8 mouse cellular contexts compared by ENCODE assay signal in the genomic region with DNA sequence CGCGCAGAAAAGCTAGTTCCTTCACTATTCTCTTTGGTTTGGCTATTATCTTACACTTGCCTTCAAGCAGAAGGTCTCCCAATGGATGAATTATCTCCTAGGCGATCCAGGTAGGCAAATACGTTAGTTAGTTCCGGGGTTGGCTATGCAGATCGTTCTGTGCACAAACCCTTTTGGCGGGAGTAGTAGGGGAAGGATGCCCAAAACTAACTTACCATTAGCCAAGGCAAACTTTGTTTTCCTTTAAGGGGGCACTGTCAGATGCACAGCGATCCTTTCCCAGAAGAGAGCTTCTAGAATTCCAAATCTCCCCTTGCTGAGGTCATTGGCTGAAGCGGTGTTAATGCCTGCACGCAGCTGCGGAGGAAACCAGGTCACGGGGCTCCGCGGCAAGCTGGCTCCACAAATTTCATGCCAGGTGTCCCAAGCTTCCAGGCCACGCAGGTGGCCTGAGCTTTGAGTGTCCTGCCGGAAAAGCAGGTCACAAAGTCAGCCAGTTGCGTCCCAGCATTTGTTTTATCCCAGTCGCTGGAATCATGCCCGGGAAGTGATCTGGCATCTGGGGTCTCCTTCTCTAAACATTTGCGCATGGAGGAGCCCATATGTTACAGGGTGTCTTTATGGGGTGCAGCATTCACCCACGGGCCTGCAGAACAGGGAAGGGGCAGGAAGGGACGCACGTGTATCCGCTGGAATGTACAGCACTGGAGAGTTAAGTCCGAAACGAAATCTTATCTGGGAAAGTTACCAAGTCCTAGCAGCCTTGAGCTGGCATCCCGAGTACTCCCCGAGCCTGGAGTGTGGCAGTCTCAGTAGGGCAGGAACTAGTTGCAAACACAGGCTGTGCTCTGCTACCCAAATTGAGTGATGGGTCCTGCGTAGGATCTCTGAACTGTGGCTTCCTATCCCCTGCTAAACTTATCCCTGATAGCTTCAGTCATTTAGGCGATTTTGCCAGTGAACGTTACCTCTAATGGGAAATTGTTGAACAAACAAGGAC. TPM values are rescaled to one million over a fixed set of nuclear protein-coding genes. Genes with fewer than 3 reads are reported as not detected.
DNase-seq lines count a peak whose midpoint lies in the region; ATAC-seq and TF ChIP-seq lines count a peak whose summit lies in the region.

No protein-coding gene starts in this region.

- H3K36me3 ChIP-seq in forebrain, embryonic 10.5 days (replicated peaks), result no peaks in the 10 kb centered on the region
- no peaks in the 10 kb centered on the region for H3K36me3 ChIP-seq in forebrain, embryonic 11.5 days (ENCODE audit: control insufficient read depth, insufficient read depth, low read length)
- no peaks in the 10 kb centered on the region for H3K36me3 ChIP-seq in intestine, embryonic 15.5 days
- H3K36me3 ChIP-seq in stomach, embryonic 16.5 days (ENCODE audit: control insufficient read depth, insufficient read depth, low read length), result no peaks in the 10 kb centered on the region

- 1% methylated on average over 31 of the region's 31 CpGs for WGBS in forebrain, embryonic 10.5 days
- under 1% methylated on average over 31 of the region's 31 CpGs for WGBS in forebrain, embryonic 11.5 days
- WGBS in lung, adult 2 months, result 8% methylated on average over 31 of the region's 31 CpGs
- WGBS in intestine, embryonic 15.5 days, result 2% methylated on average over 31 of the region's 31 CpGs
- WGBS in stomach, embryonic 16.5 days, result 3% methylated on average over 31 of the region's 31 CpGs

- no peak overlapping the region for H3K27ac ChIP-seq in forebrain, embryonic 10.5 days
- no peak overlapping the region for H3K27ac ChIP-seq in forebrain, embryonic 11.5 days (ENCODE audit: low read depth, low read length)
- no peak overlapping the region for H3K27ac ChIP-seq in intestine, embryonic 15.5 days
- no peak overlapping the region for H3K27ac ChIP-seq in stomach, embryonic 16.5 days (ENCODE audit: low read length)

- peaks cover 92% of the 10 kb centered on the region for H3K27me3 ChIP-seq in forebrain, embryonic 10.5 days (ENCODE audit: poor library complexity, severe bottlenecking)
- peaks cover 57% of the 10 kb centered on the region for H3K27me3 ChIP-seq in forebrain, embryonic 11.5 days (ENCODE audit: control insufficient read depth, insufficient read depth, low read length)
- H3K27me3 ChIP-seq in intestine, embryonic 15.5 days (replicated peaks), result peaks cover 52% of the 10 kb centered on the region
- H3K27me3 ChIP-seq in stomach, embryonic 16.5 days (ENCODE audit: control insufficient read depth, insufficient read depth, low read length), result peaks cover 54% of the 10 kb centered on the region

- no peak for TF ChIP-seq CTCF in lung, adult 2 months (IDR thresholded peaks at IDR 0.05; ENCODE audit: insufficient read depth, low read length)

- no peak overlapping the region; the same call in 1 of the 2 replicates for H3K4me3 ChIP-seq in forebrain, embryonic 10.5 days
- H3K4me3 ChIP-seq in forebrain, embryonic 11.5 days (ENCODE audit: low read depth, low read length), result no peak overlapping the region
- H3K4me3 ChIP-seq in lung, adult 2 months (replicated peaks; ENCODE audit: extremely low read depth, low read depth, low read length), result no peak overlapping the region
- no peak overlapping the region for H3K4me3 ChIP-seq in intestine, embryonic 15.5 days (replicated peaks)
- H3K4me3 ChIP-seq in stomach, embryonic 16.5 days (replicated peaks; ENCODE audit: low read length), result 0 out of 2 replicates have a peak overlapping the region, but pooled peaks have one; percentile 3

- no peak for TF ChIP-seq POLR2A in lung, adult 2 months (IDR thresholded peaks at IDR 0.05; ENCODE audit: borderline replicate concordance, extremely low read depth, low read depth, low read length)

- peaks cover 36% of the 10 kb centered on the region for H3K4me1 ChIP-seq in forebrain, embryonic 10.5 days
- H3K4me1 ChIP-seq in forebrain, embryonic 11.5 days (replicated peaks; ENCODE audit: control insufficient read depth, insufficient read depth, low read length), result peaks cover 6% of the 10 kb centered on the region; the same call in 1 of the 2 replicates
- peaks cover 4% of the 10 kb centered on the region; the same call in 1 of the 2 replicates for H3K4me1 ChIP-seq in lung, adult 2 months (ENCODE audit: control insufficient read depth, insufficient read depth, low read length)
- peaks cover 24% of the 10 kb centered on the region for H3K4me1 ChIP-seq in intestine, embryonic 15.5 days (replicated peaks)
- H3K4me1 ChIP-seq in stomach, embryonic 16.5 days (ENCODE audit: control insufficient read depth, insufficient read depth, low read length), result peaks cover 15% of the 10 kb centered on the region

- H3K9ac ChIP-seq in forebrain, embryonic 11.5 days (ENCODE audit: low read length), result no peak overlapping the region
- H3K9ac ChIP-seq in intestine, embryonic 15.5 days, result no peak overlapping the region
- H3K9ac ChIP-seq in stomach, embryonic 16.5 days (ENCODE audit: low read length), result no peak overlapping the region

- DNase-seq in forebrain, embryonic 10.5 days (ENCODE audit: extremely low spot score, low spot score), result peak; percentile 41
- no peak for DNase-seq in forebrain, embryonic 11.5 days (ENCODE audit: low spot score)
- peak; percentile 13 to 40 for DNase-seq in lung, postnatal 4 days
- DNase-seq in lung, adult 2 months, result no peak
- no peak for DNase-seq in urinary bladder, postnatal 4 days (ENCODE audit: low spot score in 2 of 2)
- no peak for DNase-seq in adrenal gland, postnatal 10 days

- H3K9me3 ChIP-seq in forebrain, embryonic 10.5 days, result no peaks in the 10 kb centered on the region
- H3K9me3 ChIP-seq in forebrain, embryonic 11.5 days (ENCODE audit: control insufficient read depth, low read length), result no peaks in the 10 kb centered on the region
- no peaks in the 10 kb centered on the region for H3K9me3 ChIP-seq in intestine, embryonic 15.5 days
- H3K9me3 ChIP-seq in stomach, embryonic 16.5 days (replicated peaks; ENCODE audit: control insufficient read depth, low read length), result no peaks in the 10 kb centered on the region

- no peak for ATAC-seq in forebrain, embryonic 11.5 days (replicated peaks; ENCODE audit: low FRiP score)
- ATAC-seq in intestine, embryonic 15.5 days, result no peak
- no peak for ATAC-seq in stomach, embryonic 16.5 days (ENCODE audit: insufficient read depth, low FRiP score)

- H3K4me2 ChIP-seq in forebrain, embryonic 11.5 days (ENCODE audit: low read depth, low read length, severe bottlenecking), result no peak overlapping the region
- H3K4me2 ChIP-seq in intestine, embryonic 15.5 days (replicated peaks), result peak overlapping the region; percentile 37
- H3K4me2 ChIP-seq in stomach, embryonic 16.5 days (ENCODE audit: low read depth, low read length), result peak overlapping the region; percentile 5; the same call in 1 of the 2 replicates

RNA-seq across cellular contexts. Expression of a gene that starts 22.5 kb away (rescaled TPM):
- polyA plus RNA-seq in forebrain, embryonic 10.5 days (2016; fragmentation: Nextera tagmentation; extraction: Ambion mirVana), result 0.05 TPM in 2 replicates
- polyA plus RNA-seq in forebrain, embryonic 11.5 days (2014; fragmentation: Nextera tagmentation; extraction: Ambion mirVana), result 0.96 and 0.97 TPM in 2 replicates
- polyA plus RNA-seq in lung, adult 2 months (2012; rRNA removed), result 3.6 and 4.7 TPM in 2 replicates
- 0.13 TPM in 1 of 2 replicates, not detected in the other for polyA plus RNA-seq in intestine, embryonic 15.5 days (2015; fragmentation: Nextera tagmentation; extraction: Ambion mirVana)
- 0.06 TPM in 1 of 2 replicates, not detected in the other for polyA plus RNA-seq in stomach, embryonic 16.5 days (2015; fragmentation: Nextera tagmentation; extraction: Ambion mirVana)
- under 1 TPM; 0.18 to 0.33 TPM for total RNA-seq in adrenal gland, postnatal 10 days (2021)

Comparison
In these comparisons a context has a peak if more than half of its experiments do, and no peak if none do; other contexts are left out.
1. DNase-seq: peak in forebrain, embryonic 10.5 days (single experiment) and lung, postnatal 4 days (2 of 2); none in forebrain, embryonic 11.5 days (single experiment), lung, adult 2 months (single experiment), urinary bladder, postnatal 4 days (0 of 2) and adrenal gland, postnatal 10 days (single experiment).